Mouse (Mus musculus) c-Kit-negative CD71-positive TER-119-positive erythroid progenitor cells, embryonic 14.5 days (primary cell): ENCODE measurements around the gene Sdk2.

Experiments
- DNase-seq: peaks from one replicate; pipeline ENCODE4 v3.0.0-alpha.2; 2013; ENCODE audit warnings: low read depth, low spot score

Sdk2 gene

DNA sequence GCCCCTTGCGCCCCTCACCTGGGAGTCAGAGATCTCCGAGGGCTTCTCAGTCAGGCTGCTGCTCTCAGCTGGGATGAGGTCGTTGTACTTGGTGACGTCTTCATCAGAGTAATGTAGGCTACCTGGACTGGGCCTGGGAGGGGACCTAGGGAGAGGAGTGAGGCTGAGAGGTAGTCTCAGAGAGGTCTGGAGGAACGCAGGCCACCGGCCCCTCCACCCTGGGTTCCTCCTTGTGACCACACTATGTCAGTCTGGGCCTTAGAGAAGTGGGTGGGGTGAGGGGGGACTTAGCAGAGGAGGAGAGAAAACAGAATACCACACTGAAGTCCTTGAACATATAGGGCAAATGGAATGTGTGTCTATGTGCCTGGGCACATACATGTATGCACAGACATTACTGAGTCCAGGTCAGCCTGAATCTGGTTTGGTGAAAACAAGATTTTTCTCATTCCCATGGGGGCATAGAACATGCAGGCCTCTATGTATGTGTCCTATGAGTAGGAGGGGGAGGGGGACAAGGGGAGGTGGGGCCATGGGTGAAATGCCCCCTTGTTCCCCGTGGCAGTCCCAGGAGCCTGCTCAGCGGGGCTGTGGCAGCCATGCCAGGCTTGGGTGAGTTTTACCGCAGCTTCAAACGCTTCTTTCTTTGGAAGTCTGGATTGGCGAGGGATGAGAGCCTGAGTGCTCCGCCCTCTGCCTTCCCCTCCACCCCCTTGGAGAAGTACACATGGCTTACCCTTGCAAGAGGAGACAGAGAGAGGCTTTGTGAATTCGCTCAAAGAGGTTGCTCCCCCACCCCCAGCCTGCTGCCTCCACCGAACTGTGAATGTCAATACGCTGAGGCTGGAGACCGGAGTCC lies 275.3 kb downstream of the Sdk2 start:
- no peak for DNase-seq

- no peak for DNase-seq
Observed at GRCm38 (mm10) chr11:113789101-113789500, 277.7 kb downstream of the Sdk2 start.

DNA sequence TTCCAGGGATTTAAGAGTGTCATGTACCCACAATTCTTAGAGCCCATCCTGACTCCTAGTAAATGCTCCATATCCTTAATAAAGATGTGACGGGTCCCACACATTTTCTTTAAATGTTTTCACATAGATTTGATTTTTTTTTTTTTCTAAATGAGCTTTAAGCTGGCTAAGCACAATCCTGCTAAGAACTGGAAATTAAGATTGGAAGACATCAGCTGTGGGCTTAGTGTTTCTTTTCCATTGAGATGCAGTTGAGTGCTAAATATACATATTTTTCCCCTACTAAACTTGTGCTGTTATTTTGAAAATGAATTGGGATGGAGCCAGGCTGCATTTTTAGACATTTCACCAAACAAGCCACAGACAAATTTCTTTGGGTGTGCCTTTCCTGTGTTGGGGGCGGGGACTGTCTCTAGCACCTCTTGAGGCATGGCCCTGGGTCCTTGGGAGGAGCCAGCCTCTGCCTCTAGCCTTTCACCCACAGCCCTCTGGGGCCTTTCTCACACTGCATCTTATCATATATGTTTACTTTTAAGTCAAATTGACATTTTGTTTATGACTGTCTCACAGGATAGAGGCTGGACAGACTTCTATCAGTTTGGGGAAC lies 278.6 kb downstream of the Sdk2 start:
- no peak for DNase-seq

GRCm38 (mm10) chr11:113787432-113788182 lies 279.2 kb downstream of the Sdk2 start:
- no peak for DNase-seq

DNA sequence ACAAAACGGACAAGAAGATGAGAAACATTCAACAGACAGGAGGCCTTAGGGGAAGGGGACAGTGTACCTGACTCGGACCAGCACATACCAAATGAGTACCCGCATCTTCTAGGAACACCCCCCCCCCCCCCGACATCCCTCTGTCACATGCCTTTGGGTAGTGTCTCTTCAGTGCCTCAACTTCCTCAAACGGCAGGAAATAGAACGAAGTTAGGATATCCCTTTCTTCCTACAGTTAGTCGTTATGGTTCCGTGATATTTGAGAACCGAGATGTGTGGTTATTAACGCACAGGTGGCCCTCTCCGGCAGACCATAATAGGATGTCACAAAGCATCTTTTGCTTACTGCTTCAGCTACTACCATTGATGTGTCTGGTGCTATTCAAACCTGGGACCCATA lies 279.8 kb downstream of the Sdk2 start:
- no peak for DNase-seq

- DNase-seq, result no peak
Observed at GRCm38 (mm10) chr11:113786395-113786794, 280.5 kb downstream of the Sdk2 start.

GRCm38 (mm10) chr11:113785406-113786171 lies 281.3 kb downstream of the Sdk2 start:
- no peak for DNase-seq

- no peak for DNase-seq
Observed at GRCm38 (mm10) chr11:113784656-113785396, 282.0 kb downstream of the Sdk2 start.

GRCm38 (mm10) chr11:113782496-113782895 lies 284.4 kb downstream of the Sdk2 start:
- DNase-seq, result no peak

GRCm38 (mm10) chr11:113782006-113782405 lies 284.8 kb downstream of the Sdk2 start:
- DNase-seq, result no peak

- DNase-seq, result no peak
Observed at GRCm38 (mm10) chr11:113779680-113780041, 287.2 kb downstream of the Sdk2 start.

GRCm38 (mm10) chr11:113778733-113779679 lies 287.8 kb downstream of the Sdk2 start:
- no peak for DNase-seq

GRCm38 (mm10) chr11:113777878-113778464 lies 288.9 kb downstream of the Sdk2 start:
- DNase-seq, result no peak

GRCm38 (mm10) chr11:113776851-113777511 lies 289.9 kb downstream of the Sdk2 start:
- no peak for DNase-seq

DNA sequence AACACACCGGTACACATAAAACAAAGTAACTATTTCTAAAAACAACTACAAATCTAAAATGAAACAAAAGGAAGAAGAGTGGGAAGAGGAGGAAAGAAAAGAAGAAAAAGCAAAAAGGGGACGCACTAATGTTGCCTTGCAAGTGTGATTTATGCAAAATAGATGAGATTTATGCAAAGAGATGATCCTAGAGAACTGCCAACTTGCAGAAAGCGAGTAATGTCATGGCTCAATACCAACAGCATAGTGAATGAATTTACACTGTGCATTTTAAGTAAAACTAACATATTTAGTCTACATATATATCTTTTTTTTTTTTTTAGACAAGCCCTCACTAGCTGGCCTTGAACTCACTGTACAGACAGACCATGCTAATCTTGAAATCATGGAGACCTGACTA lies 292.1 kb downstream of the Sdk2 start:
- no peak for DNase-seq

- no peak for DNase-seq
Observed at GRCm38 (mm10) chr11:113773191-113773590, 293.7 kb downstream of the Sdk2 start.

DNA sequence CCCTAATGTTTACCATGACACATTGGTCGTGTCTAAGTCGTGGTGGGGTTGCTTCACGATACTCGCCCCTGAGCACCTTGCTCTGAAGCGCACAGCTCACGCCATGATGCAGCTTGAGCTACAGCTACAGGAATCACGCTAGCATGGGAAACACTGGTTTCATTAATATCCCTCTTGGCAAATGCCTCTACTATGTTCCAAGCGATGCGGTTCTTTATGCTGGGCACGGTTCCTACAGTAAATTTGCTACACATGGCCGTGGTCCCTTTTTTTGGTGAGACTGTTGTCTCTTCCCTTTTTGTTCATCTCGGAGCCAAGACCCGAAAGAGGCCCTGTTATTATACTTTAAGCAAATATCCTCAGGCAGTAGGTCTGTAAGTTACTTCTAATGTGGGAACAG lies 295.7 kb downstream of the Sdk2 start:
- no peak for DNase-seq

DNA sequence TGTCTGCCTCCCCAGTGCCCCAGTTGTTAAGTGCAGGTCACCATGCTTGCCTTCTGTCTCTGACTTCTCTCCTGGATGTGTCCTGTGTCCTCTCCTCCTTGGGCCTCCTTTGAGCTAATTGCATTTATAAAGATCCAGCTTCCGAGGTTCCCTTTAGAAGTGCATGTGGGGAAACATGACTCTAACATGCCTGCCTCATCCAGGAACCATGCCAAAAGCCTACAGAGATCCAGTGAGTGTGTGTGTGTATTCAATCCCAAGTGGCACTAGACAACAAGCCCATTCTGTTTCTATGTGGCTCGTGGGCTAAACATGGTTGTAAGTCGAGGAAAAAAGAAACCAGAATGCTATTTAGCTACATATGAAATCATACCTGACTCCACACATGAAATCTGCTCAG lies 298.5 kb downstream of the Sdk2 start:
- DNase-seq, result no peak

GRCm38 (mm10) chr11:113767285-113767684 lies 299.6 kb downstream of the Sdk2 start:
- DNase-seq, result no peak
